Mouse (Mus musculus): ENCODE data around the gene Gabrb2. TPM values are rescaled to one million over a fixed set of nuclear protein-coding genes. Genes with fewer than 3 reads are reported as not detected.

The Gabrb2 gene
- total RNA-seq (2012; rRNA removed): not detected in 2 replicates
- polyA plus RNA-seq (2012; ENCODE audit: insufficient read depth in 1 of 2, insufficient read length in 2 of 2, low read depth in 1 of 2, low replicate concordance in 2 of 2, missing spikeins in 1 of 2): not detected

- Histone ChIP-seq H3K79me2 (ENCODE audit: control insufficient read depth, insufficient read depth, low read length, poor library complexity) (no peaks in the 10 kb centered on the region), H3K9me3 (replicated peaks; ENCODE audit: insufficient read depth, low read length) (no peaks in the 10 kb centered on the region), H3K27ac (ENCODE audit: control insufficient read depth, low read depth, low read length) (no peak within 1 kb of the TSS), H3K4me1 (ENCODE audit: control insufficient read depth in 1 of 2, insufficient read depth in 2 of 2, low read length in 2 of 2) (no peaks in the 10 kb centered on the region), H3K4me3 (ENCODE audit: control insufficient read depth in 1 of 2, insufficient read depth in 1 of 2, low read depth in 2 of 2, low read length in 2 of 2) (no peak within 1 kb of the TSS), H3K9ac (ENCODE audit: control insufficient read depth, low read depth, low read length, poor library complexity, severe bottlenecking) (no peak within 1 kb of the TSS), H3K36me3 (ENCODE audit: control insufficient read depth in 1 of 2, insufficient read depth in 2 of 2, low read length in 2 of 2) (no peaks in the 10 kb centered on the region), H3K27me3 (ENCODE audit: control insufficient read depth in 1 of 2, insufficient read depth in 2 of 2, low read length in 2 of 2) (no peaks in the 10 kb centered on the region)
- TF ChIP-seq MXI1 (IDR thresholded peaks at IDR 0.05; ENCODE audit: low read depth, low read length): no peak
- TF ChIP-seq HCFC1 (IDR thresholded peaks at IDR 0.05; ENCODE audit: low read depth, low read length): no peak
- TF ChIP-seq POLR2AphosphoS5 (IDR thresholded peaks at IDR 0.05; ENCODE audit: borderline replicate concordance, low read depth, low read length): no peak
- no peak for TF ChIP-seq JUND (IDR thresholded peaks at IDR 0.05; ENCODE audit: low read depth, low read length)
- TF ChIP-seq MAX (IDR thresholded peaks at IDR 0.05; ENCODE audit: low read length): no peak
- TF ChIP-seq ZC3H11A (IDR thresholded peaks at IDR 0.05; ENCODE audit: low read depth, low read length): no peak
- TF ChIP-seq BHLHE40 (IDR thresholded peaks at IDR 0.05; ENCODE audit: borderline replicate concordance, low read depth, low read length): no peak
- no peak for TF ChIP-seq POLR2AphosphoS2 (IDR thresholded peaks at IDR 0.05; ENCODE audit: low read length)
- TF ChIP-seq GABPA (IDR thresholded peaks at IDR 0.05; ENCODE audit: low read depth, low read length): no peak
- TF ChIP-seq TBP (IDR thresholded peaks at IDR 0.05; ENCODE audit: low read depth, low read length): no peak
- no peak for DNase-seq (ENCODE audit: low read depth, low spot score)
These were observed at the start of gene Gabrb2 for GRCm38 (mm10) chr11:42418996-42419782. Gabrb2 (plus strand) TSS chr11:42419757.

- DNase-seq (ENCODE audit: low read depth, low spot score): no peak
- no peak overlapping the region for H3K9ac ChIP-seq (ENCODE audit: control insufficient read depth, low read depth, low read length, poor library complexity, severe bottlenecking)
- H3K79me2 ChIP-seq (ENCODE audit: control insufficient read depth, insufficient read depth, low read length, poor library complexity): no peaks in the 10 kb centered on the region
These were observed 40.6 kb upstream of the Gabrb2 start for GRCm38 (mm10) chr11:42378983-42379382.

More at GRCm38 (mm10) chr11:42378983-42379382, 40.6 kb upstream of the Gabrb2 start:
- no peak overlapping the region for H3K27ac ChIP-seq (ENCODE audit: control insufficient read depth, low read depth, low read length)
- H3K27me3 ChIP-seq (ENCODE audit: control insufficient read depth in 1 of 2, insufficient read depth in 2 of 2, low read length in 2 of 2): no peaks in the 10 kb centered on the region
- H3K4me1 ChIP-seq (ENCODE audit: control insufficient read depth in 1 of 2, insufficient read depth in 2 of 2, low read length in 2 of 2): no peaks in the 10 kb centered on the region
- no peak for TF ChIP-seq TCF12 (IDR thresholded peaks at IDR 0.05; ENCODE audit: low read depth, low read length)
- no peak for TF ChIP-seq E2F4 (IDR thresholded peaks at IDR 0.05; ENCODE audit: borderline replicate concordance, low read depth, low read length)
- no peak for TF ChIP-seq POLR2A (IDR thresholded peaks at IDR 0.05; ENCODE audit: control insufficient read depth in 1 of 2, insufficient read depth in 1 of 2, low read depth in 1 of 2, low read length in 2 of 2, poor library complexity in 1 of 2)
- no peak for TF ChIP-seq MYC (IDR thresholded peaks at IDR 0.05; ENCODE audit: low read depth, low read length)
- no peak for TF ChIP-seq MYB (IDR thresholded peaks at IDR 0.05; ENCODE audit: low read depth, low read length)
- TF ChIP-seq MAX (IDR thresholded peaks at IDR 0.05; ENCODE audit: low read length): no peak
- no peak for TF ChIP-seq CTCF (IDR thresholded peaks at IDR 0.05 in 2 of 3, conservative IDR thresholded peaks at IDR 0.05 in 1 of 3; ENCODE audit: control insufficient read depth in 1 of 3, insufficient read depth in 1 of 3, low read depth in 2 of 3, low read length in 3 of 3, poor library complexity in 1 of 3, severe bottlenecking in 1 of 3)
- TF ChIP-seq TBP (IDR thresholded peaks at IDR 0.05; ENCODE audit: low read depth, low read length): no peak
- TF ChIP-seq ZMIZ1 (IDR thresholded peaks at IDR 0.05; ENCODE audit: low read depth, low read length): no peak
- no peak overlapping the region for H3K4me3 ChIP-seq (ENCODE audit: control insufficient read depth in 1 of 2, insufficient read depth in 1 of 2, low read depth in 2 of 2, low read length in 2 of 2)
- H3K36me3 ChIP-seq (ENCODE audit: control insufficient read depth in 1 of 2, insufficient read depth in 2 of 2, low read length in 2 of 2): no peaks in the 10 kb centered on the region
- H3K9me3 ChIP-seq (replicated peaks; ENCODE audit: insufficient read depth, low read length): no peaks in the 10 kb centered on the region

Data from MEL (cell line).